Mouse (Mus musculus) neural tube, embryonic 11.5 days (tissue): ENCODE data around the gene Gm40193. TPM values are rescaled to one million over a fixed set of nuclear protein-coding genes. Genes with fewer than 3 reads are reported as not detected.

Experiments
- ATAC-seq: fragments of 200-750 bp; cut with Nextera tagmentation; 2 replicates; pipeline ENCODE4 v1.8.0; 2017; ENCODE audit warnings: moderate number of reproducible peaks, mild to moderate bottlenecking, moderate TSS enrichment, moderate library complexity; ENCODE audit not compliant: insufficient read depth, low FRiP score, low TSS enrichment
- DNase-seq: peaks from one replicate; pipeline ENCODE4 v3.0.0-alpha.2; 2015; ENCODE audit warnings: low spot score
- H3K27ac ChIP-seq: fragments of 300-500 bp; sonication (generic); 2 replicates; pipeline ENCODE4 v1.5.1; 2014; ENCODE audit warnings: low read depth, mild to moderate bottlenecking, low read length
- H3K27me3 ChIP-seq: fragments of 300-500 bp; sonication (generic); 2 replicates; pipeline ENCODE4 v1.6.1; 2014; ENCODE audit warnings: mild to moderate bottlenecking, low read length, mixed read lengths; ENCODE audit not compliant: control insufficient read depth, insufficient read depth
- H3K36me3 ChIP-seq: fragments of 300-500 bp; sonication (generic); 2 replicates; pipeline ENCODE4 v1.6.1; 2014; ENCODE audit warnings: mild to moderate bottlenecking, low read length, moderate library complexity, mixed read lengths; ENCODE audit not compliant: control insufficient read depth, insufficient read depth
- H3K4me1 ChIP-seq: fragments of 300-500 bp; sonication (generic); 2 replicates; pipeline ENCODE4 v1.6.1; 2014; ENCODE audit warnings: low read length, mixed read lengths; ENCODE audit not compliant: control insufficient read depth, insufficient read depth
- H3K4me2 ChIP-seq: fragments of 300-500 bp; sonication (generic); 2 replicates; pipeline ENCODE4 v1.6.1; 2014; ENCODE audit warnings: low read depth, mild to moderate bottlenecking, moderate library complexity
- H3K4me3 ChIP-seq: fragments of 300-500 bp; sonication (generic); 2 replicates; pipeline ENCODE4 v1.5.1; 2014; ENCODE audit warnings: low read depth, low read length
- H3K9ac ChIP-seq: fragments of 300-500 bp; sonication (generic); 2 replicates; pipeline ENCODE4 v1.6.1; 2014; ENCODE audit warnings: mild to moderate bottlenecking, low read length
- H3K9me3 ChIP-seq: fragments of 300-500 bp; sonication (generic); 2 replicates; pipeline ENCODE4 v1.6.1; 2016; ENCODE audit warnings: low read length; ENCODE audit not compliant: control insufficient read depth
- WGBS: fragments of 180-500 bp; shearing (Covaris S2); extraction: QIAGEN DNeasy Blood & Tissue Kit; methylation state at CpG from one replicate; pipeline ENCODE4 v1.1.7; 2014; 5-methylcytosine and 5-hydroxymethylcytosine counted together
- polyA plus RNA-seq: library from polyadenylated mRNA; unstranded; fragments of >200 nt; fragmentation: Nextera tagmentation; extraction: Ambion mirVana; gene quantifications from 2 replicates; pipeline ENCODE4 v1.2.1, GENCODE M21; 2014

Gene Gm40193
- polyA plus RNA-seq, result not detected in 2 replicates

DNA sequence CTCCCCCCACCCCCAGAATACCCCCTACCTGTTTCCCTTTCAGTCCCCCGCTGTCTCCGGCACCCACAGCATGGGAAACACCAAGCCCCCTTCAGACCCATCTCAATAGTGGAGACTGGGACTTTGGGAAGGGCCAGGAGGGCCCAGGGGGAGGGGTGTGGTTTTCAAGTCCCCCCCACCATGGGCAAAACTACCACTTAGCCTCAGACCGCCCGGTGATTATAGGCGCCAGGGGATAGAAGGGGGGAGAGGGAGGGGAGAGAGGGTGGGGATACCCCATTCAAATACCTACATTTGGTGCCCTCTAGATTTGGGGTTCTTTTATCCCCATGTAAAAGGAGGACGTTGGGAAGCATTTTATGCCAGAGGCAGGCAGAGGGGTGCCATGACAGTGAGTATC, at the start of gene Gm40193:
TSS of gene Gm40193 (minus strand) at position 101 of the 400 bp plus-strand sequence.
- Histone ChIP-seq H3K9me3 (no peaks in the 10 kb centered on the region), H3K9ac (no peak within 1 kb of the TSS), H3K36me3 (peaks cover 4% of the 10 kb centered on the region), H3K27ac (no peak within 1 kb of the TSS), H3K4me3 (no peak within 1 kb of the TSS), H3K4me1 (no peaks in the 10 kb centered on the region), H3K4me2 (no peak within 1 kb of the TSS), H3K27me3 (no peaks in the 10 kb centered on the region)
- WGBS, result 73% methylated on average over 6 of the region's 6 CpGs
- ATAC-seq (no peak), DNase-seq (no peak)

GRCm38 (mm10) chr11:70582196-70582595, 49.5 kb upstream of the Gm40193 start:
- DNase-seq, result no peak
- Histone ChIP-seq H3K4me3 (no peak overlapping the region), H3K9ac (no peak overlapping the region), H3K27me3 (no peaks in the 10 kb centered on the region), H3K27ac (no peak overlapping the region), H3K4me2 (no peak overlapping the region), H3K36me3 (no peaks in the 10 kb centered on the region), H3K9me3 (no peaks in the 10 kb centered on the region), H3K4me1 (peaks cover 7% of the 10 kb centered on the region; the same call in 1 of the 2 replicates)
- ATAC-seq, result no peak
- 81% methylated on average over 3 of the region's 3 CpGs for WGBS

DNA sequence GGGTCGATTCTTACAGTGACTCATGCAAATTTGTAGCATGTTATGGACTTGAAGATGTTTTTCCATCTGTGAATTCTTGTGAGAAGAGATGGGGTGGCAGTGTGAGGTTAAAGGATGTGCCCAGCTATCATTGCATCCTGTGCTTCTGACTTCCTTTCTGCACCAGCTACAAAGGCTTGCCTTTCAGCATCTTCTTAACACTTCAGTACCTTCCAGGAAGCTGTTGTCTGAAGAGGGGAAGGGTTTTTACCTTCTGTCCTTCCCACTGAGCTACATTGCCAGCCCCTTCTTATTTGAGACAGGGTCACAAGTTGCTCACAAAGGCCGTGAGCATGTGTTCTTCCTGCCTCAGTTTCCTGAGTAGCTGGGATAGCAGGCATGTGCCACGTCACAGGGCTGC, 48.2 kb upstream of the Gm40193 start:
- WGBS, result 79% methylated on average over 3 of the region's 3 CpGs
- no peak for DNase-seq
- no peaks in the 10 kb centered on the region for H3K9me3 ChIP-seq
- no peaks in the 10 kb centered on the region for H3K27me3 ChIP-seq
- peaks cover 7% of the 10 kb centered on the region; the same call in 1 of the 2 replicates for H3K4me1 ChIP-seq
- no peak overlapping the region for H3K27ac ChIP-seq
- no peak overlapping the region for H3K4me3 ChIP-seq
- H3K4me2 ChIP-seq, result no peak overlapping the region
- ATAC-seq, result no peak
- H3K36me3 ChIP-seq, result no peaks in the 10 kb centered on the region
- H3K9ac ChIP-seq, result no peak overlapping the region

GRCm38 (mm10) chr11:70580358-70580720, 47.6 kb upstream of the Gm40193 start:
- no peaks in the 10 kb centered on the region for H3K9me3 ChIP-seq
- ATAC-seq, result no peak

DNA sequence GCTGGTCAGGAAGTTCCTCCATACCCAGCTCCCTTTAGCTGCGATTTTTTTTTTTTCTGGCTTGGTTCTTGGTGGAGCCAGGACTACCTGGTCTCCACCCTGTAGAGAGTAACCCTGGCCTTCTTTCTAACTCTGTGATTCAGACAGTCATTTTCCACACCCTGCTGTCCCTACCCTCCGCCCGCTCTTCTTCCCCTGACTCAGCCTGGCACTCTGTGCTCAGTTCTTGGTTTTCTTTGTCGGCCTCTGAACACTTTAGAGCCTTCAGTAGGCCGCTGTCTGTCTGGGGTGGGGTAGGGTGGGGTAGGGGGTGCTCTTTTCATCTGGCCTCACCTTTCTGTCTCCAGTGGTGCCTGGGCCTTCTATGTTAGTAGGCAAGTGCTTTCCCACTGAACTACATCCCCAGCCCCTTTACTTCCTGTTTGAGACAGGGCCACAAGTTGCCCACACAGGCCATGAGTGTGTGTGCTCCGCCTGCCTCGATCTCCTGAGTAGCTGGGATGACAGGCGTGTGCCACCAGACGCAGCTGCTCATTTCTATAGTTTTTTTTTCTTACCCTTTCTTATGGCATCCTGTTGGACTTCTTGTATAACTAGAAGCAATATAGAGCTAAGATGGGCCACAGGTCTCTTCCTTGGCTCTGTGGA, 47.1 kb upstream of the Gm40193 start:
- H3K36me3 ChIP-seq, result no peaks in the 10 kb centered on the region
- no peaks in the 10 kb centered on the region for H3K9me3 ChIP-seq
- H3K4me1 ChIP-seq, result no peaks in the 10 kb centered on the region; the same call in 1 of the 2 replicates
- DNase-seq (no peak), ATAC-seq (no peak)
- H3K4me2 ChIP-seq, result no peak overlapping the region
- no peak overlapping the region for H3K27ac ChIP-seq
- 79% methylated on average over 9 of the region's 9 CpGs for WGBS
- no peak overlapping the region for H3K9ac ChIP-seq
- no peak overlapping the region for H3K4me3 ChIP-seq
- H3K27me3 ChIP-seq, result no peaks in the 10 kb centered on the region

More at GRCm38 (mm10) chr11:70580358-70580720, 47.6 kb upstream of the Gm40193 start:
- no peaks in the 10 kb centered on the region for H3K27me3 ChIP-seq
- H3K4me3 ChIP-seq, result no peak overlapping the region
- no peak for DNase-seq
- no peak overlapping the region for H3K27ac ChIP-seq
- H3K4me1 ChIP-seq, result peaks cover 4% of the 10 kb centered on the region; the same call in 1 of the 2 replicates
- 42% methylated on average over 5 of the region's 5 CpGs for WGBS
- no peak overlapping the region for H3K9ac ChIP-seq
- H3K36me3 ChIP-seq, result no peaks in the 10 kb centered on the region
- H3K4me2 ChIP-seq, result no peak overlapping the region

DNA sequence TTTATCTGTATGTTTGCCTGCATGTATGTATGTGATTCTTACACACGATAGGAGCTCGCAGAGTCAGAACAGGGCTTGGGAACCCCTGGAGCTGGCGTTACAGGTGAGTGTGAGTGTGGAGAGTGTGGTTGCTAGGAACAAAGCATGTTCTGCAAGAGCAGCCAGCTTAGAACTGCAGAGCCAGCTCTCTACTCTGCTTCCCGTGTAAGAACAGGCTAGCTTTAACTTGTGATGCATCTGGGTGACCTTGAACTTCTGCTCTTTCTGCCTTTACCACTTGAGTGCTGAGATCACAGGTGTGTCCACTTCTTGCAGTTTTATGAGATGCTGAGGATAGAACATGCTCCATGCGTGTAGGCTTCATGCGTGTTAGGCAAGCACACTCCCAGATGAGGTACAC, 46.2 kb upstream of the Gm40193 start:
- no peak for DNase-seq
- Histone ChIP-seq H3K36me3 (no peaks in the 10 kb centered on the region), H3K27me3 (no peaks in the 10 kb centered on the region), H3K4me2 (no peak overlapping the region), H3K4me1 (no peaks in the 10 kb centered on the region), H3K9me3 (no peaks in the 10 kb centered on the region), H3K27ac (no peak overlapping the region), H3K9ac (no peak overlapping the region), H3K4me3 (no peak overlapping the region)
- ATAC-seq, result no peak
- WGBS, result 92% methylated on average over 6 of the region's 6 CpGs

- ATAC-seq (no peak), DNase-seq (no peak)
- Histone ChIP-seq H3K4me3 (no peak overlapping the region), H3K27me3 (no peaks in the 10 kb centered on the region), H3K9me3 (no peaks in the 10 kb centered on the region), H3K4me1 (peaks cover 3% of the 10 kb centered on the region; the same call in 1 of the 2 replicates), H3K36me3 (no peaks in the 10 kb centered on the region), H3K4me2 (no peak overlapping the region), H3K9ac (no peak overlapping the region), H3K27ac (no peak overlapping the region)
- 91% methylated on average over 3 of the region's 3 CpGs for WGBS
Measured at GRCm38 (mm10) chr11:70577201-70577600, 44.5 kb upstream of the Gm40193 start.

GRCm38 (mm10) chr11:70573872-70574271, 41.1 kb upstream of the Gm40193 start:
- 62% methylated on average over 6 of the region's 6 CpGs for WGBS
- DNase-seq, result no peak
- no peak overlapping the region for H3K4me2 ChIP-seq

GRCm38 (mm10) chr11:70572348-70572902, 39.7 kb upstream of the Gm40193 start:
- Histone ChIP-seq H3K4me3 (no peak overlapping the region), H3K36me3 (no peaks in the 10 kb centered on the region), H3K9ac (no peak overlapping the region), H3K4me1 (peaks cover 3% of the 10 kb centered on the region; the same call in 1 of the 2 replicates), H3K27me3 (no peaks in the 10 kb centered on the region), H3K9me3 (no peaks in the 10 kb centered on the region), H3K27ac (no peak overlapping the region), H3K4me2 (no peak overlapping the region)
- DNase-seq, result no peak
- no peak for ATAC-seq
- 69% methylated on average over 5 of the region's 5 CpGs for WGBS

More at GRCm38 (mm10) chr11:70573872-70574271, 41.1 kb upstream of the Gm40193 start:
- no peaks in the 10 kb centered on the region for H3K9me3 ChIP-seq
- peak overlapping the region; percentile 23; the same call in 1 of the 2 replicates for H3K27ac ChIP-seq
- no peak overlapping the region for H3K9ac ChIP-seq
- no peaks in the 10 kb centered on the region for H3K27me3 ChIP-seq
- H3K4me3 ChIP-seq, result no peak overlapping the region
- peaks cover 3% of the 10 kb centered on the region; the same call in 1 of the 2 replicates for H3K4me1 ChIP-seq
- ATAC-seq, result no peak
- H3K36me3 ChIP-seq, result no peaks in the 10 kb centered on the region
